Mouse (Mus musculus) heart, postnatal 25 days (tissue): ENCODE measurements at regions not wholly inside any gene's neighbourhood (a gene's known extent, or its start where the extent isn't known, plus 50 kb on each side); places are given as distances from the start of the nearest gene placed in this dataset.

Source experiments
- DNase-seq: peaks from one replicate; pipeline ENCODE4 v3.0.0; 2022; ENCODE audit warnings: low spot score
- intact Hi-C: fragments of 180-260 bp; cut with DNase I; formaldehyde crosslinking; loops from one replicate; pipeline ENCODE4 v1.15.1; 2025

GRCm38 (mm10) chr6:17157270-17157669 lies 92.3 kb downstream of the Tes start:
- intact Hi-C loops, result no loop called here
- DNase-seq, result no peak

DNA sequence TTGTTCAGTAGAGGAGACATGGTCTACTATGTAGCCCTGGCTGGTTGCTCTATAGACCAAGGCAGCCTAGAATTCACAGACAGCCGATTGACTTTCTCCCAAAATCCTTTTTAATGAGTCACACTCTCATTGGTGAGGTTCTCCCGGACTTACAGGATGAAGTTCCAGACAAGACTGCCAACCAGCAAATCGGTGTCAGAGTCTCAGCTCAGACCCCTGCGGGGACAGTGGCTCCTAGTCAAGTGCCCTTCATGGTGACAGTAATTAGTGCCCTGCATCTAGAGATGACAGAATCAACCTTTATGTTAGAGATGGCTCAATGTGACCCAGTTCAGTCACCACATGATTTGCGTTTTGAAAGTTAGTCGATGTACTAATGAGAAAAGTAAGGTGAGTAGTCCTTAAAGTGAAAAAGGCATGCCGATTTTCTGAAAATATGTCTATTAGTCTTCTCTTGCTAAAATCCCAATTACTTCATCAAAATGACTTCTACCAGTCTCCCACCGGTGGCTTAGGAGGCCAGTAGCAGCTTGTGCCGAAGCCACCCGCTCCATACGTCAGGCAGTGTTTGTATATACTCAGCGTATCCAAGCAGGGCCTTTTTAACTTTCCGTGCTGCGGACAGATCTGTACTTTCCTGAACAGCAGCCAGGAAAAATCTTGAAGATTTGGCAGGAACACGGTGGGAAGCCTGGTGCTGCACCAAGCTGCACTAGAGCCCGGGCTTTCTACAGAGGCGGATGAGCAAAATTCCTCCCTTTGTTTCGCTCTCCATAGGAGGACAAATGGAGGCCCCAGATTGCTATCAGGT lies 105.2 kb downstream of the Tes start:
- intact Hi-C loops, result loop anchor here (2.0 to 5.0 kb wide), 4 partner anchors 57 to 187 kb away; partner anchors contain the start of gene Cav1
- DNase-seq, result peak; percentile 76

DNA sequence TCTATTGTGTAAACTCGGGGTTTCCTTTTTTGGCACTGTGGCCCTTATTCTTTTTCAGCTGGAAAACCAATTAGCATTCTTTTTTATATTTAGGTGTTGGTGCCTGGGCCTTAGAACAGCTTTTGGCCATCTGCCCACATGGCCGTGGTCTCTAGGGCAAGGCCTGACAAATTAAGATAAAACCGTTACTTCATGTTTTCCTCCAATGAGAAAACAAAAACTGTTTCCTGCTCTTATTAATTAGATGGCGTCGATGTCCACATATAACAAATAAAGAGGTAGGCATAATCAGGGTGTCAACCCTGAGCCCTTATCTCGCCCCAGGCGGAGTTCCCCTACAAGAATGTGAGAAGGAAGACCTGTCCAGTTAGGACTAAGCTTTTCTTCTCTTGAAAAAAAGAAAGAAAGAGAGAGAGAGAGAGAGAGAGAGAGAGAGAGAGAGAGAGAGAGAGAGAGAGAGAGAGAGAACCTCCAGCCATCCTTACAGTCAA lies 105.9 kb downstream of the Tes start:
- intact Hi-C loops, result loop anchor here (2.0 to 5.0 kb wide), 3 partner anchors 56 to 186 kb away; partner anchors contain the start of gene Cav1
- peak; percentile 73 for DNase-seq

DNA sequence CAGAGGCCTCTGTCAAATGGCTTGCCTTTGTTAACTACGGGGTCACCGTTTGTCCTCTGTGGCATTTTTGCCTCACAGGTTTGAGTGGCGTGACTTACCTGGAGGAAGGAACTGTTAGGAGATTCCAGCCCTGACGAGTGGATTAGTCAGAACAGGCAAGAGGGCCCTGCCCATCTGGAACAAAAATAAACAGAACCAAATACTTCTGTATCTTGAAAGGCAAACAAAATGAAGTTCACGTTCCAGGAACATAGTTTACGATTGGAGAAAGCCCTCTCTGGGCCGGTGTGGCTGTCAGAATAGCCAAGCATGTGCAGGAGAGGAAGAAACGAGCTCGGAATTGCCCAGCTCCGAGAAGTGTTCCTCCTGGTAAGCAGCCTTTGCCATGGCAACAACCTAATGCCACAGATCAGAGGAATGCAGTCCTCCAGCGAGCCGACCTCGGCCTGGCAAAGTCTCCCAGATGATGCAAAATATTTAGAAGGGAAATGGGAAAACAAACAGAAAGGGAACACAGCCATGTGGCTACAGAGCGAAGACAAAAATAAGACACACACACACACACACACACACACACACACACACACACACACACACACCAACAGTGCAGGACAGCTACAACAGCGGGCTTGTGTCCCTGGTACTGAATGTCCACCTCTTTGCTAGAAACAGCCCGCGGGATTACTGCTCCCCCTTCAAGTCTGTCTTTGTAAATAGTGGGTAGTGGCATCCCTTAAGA lies 106.5 kb downstream of the Tes start:
- intact Hi-C loops, result loop anchor here (1.0 to 5.0 kb wide), 4 partner anchors 56 to 186 kb away; partner anchors contain the start of genes Cav1 and Cav2

GRCm38 (mm10) chr6:17172050-17172449 lies 107.1 kb downstream of the Tes start:
- intact Hi-C loops, result loop anchor here (1.0 to 5.0 kb wide), 3 partner anchors 55 to 185 kb away; partner anchors contain the start of gene Cav2
- no peak for DNase-seq

More for the DNA sequence above, 106.5 kb downstream of the Tes start:
- peak; percentile 45 for DNase-seq

DNA sequence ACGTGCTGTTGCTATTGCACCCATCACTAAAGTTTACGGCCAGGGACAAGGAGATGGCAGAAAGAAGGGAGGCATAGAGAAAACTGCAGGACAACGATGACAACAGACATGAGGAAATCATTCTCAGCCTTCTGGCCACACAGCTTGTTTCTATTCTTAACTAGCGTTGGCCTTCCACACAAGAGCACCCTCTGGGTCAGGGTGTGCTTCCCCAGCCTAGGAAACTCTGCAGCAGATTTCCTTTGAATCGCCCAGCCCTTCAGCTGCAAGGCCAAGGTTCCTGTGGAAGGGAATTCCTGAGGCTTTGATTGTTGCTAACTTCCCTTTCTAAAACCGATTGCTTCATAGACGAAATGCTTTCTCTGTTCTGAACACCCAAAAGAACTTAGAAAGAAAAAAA lies 103.8 kb upstream of the Cav2 start:
- peak; percentile 50 for DNase-seq
- intact Hi-C loops, result no loop called here

GRCm38 (mm10) chr6:17179476-17179875 lies 101.5 kb upstream of the Cav2 start:
- no peak for DNase-seq
- intact Hi-C loops, result loop anchor here (2.0 kb wide), 1 partner anchor 101 kb away; the partner anchor contains the start of gene Cav2

GRCm38 (mm10) chr6:17186604-17187003 lies 94.4 kb upstream of the Cav2 start:
- intact Hi-C loops, result no loop called here
- no peak for DNase-seq

DNA sequence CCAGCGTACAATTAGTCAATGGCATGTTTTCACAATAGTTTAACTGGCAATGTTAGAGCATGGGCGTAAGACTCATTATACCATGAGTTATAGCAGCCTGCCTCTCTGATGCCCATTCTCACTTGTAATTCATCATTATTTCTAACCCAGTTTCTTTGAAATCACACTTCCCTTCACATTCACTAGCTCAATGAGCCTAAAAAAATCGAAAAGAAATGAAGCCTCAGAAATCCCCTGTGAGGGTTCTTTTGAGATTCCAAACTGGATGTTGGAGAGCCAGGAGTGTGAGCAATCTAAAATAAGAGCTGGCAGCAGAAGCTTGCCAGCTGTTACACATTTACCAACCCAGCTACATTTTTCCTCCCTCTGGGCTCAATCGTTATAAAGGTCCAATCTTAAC lies 93.9 kb upstream of the Cav2 start:
- no peak for DNase-seq
- intact Hi-C loops, result no loop called here

- no peak for DNase-seq
- intact Hi-C loops, result loop anchor here (2.0 kb wide), 1 partner anchor 15 kb away; no protein-coding TSS in a partner anchor
Measured at GRCm38 (mm10) chr6:17195538-17195937, 85.4 kb upstream of the Cav2 start.

GRCm38 (mm10) chr6:17197728-17198397 lies 83.1 kb upstream of the Cav2 start:
- DNase-seq, result peak; percentile 76
- intact Hi-C loops, result loop anchor here (1.0 to 2.0 kb wide), 2 partner anchors 83 to 109 kb away; partner anchors contain the start of genes Cav1 and Cav2

DNA sequence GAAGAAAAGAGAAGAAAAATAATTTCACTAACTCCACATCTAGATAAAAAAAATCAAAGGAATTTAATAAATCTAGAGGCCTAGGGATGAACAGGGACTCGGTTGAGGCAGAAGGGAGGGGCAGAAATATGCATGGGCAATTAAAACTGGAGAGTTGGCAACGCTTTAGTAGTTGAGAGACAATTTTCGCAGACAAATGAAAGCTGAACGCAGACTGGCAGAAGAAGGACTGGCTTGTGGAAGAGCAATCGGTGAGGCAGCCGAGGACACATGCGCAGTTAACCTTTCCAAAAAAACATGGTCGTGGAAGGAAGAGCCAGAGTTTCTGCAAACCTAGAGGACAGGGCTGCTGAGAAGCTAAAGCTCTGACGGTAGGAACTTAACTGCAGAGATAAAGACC lies 82.1 kb upstream of the Cav2 start:
- no peak for DNase-seq
- intact Hi-C loops, result loop anchor here (1.0 to 2.0 kb wide), 2 partner anchors 82 to 108 kb away; partner anchors contain the start of genes Cav1 and Cav2

DNA sequence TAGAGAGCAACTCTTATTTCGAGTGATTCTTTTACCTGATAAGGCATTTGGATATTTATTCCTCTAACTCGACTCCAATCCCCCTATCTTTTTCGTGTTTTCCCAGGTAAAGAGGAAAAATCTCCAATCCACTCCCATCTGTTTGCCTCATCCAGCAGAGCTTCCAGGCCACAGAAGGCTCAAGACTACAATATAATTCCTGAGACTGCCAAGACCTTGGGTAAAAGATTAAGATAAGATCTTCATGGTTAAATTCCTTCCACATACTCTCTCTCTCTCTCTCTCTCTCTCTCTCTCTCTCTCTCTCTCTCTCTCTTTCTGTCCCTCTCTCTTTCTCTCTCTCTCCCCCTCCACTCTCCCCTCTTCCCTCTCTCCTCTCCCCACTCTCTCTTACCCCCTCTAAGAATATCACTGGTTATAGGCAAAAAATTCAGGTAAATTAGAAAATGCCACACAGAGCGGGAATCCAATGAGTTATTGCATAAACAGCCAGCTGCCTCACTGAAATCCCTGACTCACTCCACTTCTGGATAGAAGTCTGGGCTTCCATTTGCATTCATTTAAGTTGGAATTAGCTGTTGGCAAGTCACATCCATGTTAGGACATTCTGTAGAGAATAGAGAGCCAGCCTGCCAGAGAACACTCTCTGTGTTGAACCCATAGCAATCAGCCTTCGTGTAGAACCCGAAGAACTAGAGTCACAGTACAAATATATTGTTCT lies 78.9 kb upstream of the Cav2 start:
- intact Hi-C loops, result loop anchor here (2.0 kb wide), 1 partner anchor 15 kb away; no protein-coding TSS in a partner anchor
- no peak for DNase-seq

- DNase-seq, result no peak
- intact Hi-C loops, result no loop called here
Measured at GRCm38 (mm10) chr6:17203302-17203701, 77.7 kb upstream of the Cav2 start.

GRCm38 (mm10) chr6:17203900-17204686 lies 76.9 kb upstream of the Cav2 start:
- intact Hi-C loops, result no loop called here
- DNase-seq, result no peak

DNA sequence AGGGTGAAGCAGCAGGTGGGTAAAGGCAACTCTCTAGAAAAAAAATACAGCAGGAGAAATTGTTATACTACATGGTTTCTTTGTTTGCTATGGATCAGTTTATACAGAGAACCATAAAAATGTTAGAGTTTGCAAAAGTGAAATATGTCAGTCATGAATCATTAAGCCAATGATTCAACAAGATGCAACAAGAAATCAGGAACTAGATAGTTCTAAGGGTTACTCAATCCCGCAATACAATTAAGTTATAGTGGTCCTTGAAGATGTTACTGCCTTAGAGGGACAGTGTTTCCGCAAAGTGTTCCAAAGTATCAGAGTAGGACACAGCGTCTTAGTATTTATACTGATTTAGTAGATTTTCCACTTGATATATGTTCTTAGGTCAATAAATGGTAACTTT lies 74.1 kb upstream of the Cav2 start:
- DNase-seq, result no peak
- intact Hi-C loops, result no loop called here

DNA sequence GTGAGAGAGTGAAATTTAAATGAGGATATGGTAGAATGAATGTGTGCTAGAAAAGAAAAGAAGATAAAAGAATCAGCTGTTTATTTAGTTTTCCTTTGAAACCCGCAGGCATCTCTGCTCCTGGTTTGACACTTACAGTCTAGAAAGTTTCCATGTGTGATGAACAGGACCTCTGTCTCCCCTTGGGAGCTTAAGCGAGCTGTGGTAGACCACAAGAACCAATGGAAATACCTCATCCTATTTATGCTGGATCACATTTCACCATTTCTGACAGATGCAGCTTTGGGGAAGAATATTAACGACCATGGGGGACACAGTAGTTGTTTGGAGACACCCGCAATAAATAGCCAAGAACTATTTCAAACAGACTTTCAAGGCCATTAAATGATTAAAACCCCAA lies 71.2 kb upstream of the Cav2 start:
- intact Hi-C loops, result no loop called here
- no peak for DNase-seq

DNA sequence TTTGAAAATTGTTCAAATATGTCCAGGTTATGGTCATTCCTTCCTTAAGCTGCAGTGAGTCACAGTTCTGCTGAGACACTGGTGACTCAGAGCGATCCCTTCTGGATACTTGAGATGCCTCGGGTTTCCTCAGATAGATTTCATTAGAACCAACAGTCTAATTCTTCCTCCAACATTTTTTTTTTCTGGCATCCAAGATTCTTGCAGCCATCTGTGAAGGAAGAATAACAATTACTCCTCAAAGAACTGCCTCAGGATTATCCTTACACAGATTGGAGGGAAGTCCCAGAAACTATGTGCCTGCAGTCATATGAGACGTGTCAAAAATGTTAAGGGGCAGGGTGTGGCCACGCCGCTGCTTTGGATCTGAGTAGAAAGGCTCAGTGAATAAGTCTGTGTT lies 69.6 kb upstream of the Cav2 start:
- DNase-seq, result no peak
- intact Hi-C loops, result no loop called here

DNA sequence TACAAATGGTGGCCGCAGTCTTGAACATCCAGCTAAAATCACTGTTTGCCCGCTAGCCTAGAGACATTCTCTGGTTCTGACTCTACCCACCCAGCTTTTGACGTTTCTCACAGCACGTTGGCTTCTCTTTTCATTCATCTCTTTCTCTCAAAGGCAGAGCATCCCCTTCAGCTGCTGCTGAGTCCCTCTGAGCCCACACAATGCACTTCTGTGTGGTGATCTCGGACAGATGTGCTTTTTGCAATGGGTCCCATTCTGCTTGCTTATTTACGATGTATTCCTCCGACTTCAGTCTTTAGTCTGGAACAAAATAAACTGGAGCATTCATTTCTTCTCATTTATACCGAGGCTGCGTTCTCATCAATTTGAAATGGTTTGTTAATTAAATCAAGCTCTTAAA lies 66.2 kb upstream of the Cav2 start:
- DNase-seq, result no peak
- intact Hi-C loops, result no loop called here
